ENCODE assay signal across 7 mouse cellular contexts in genomic region chr6:86557182-86557581, GRCm38 (mm10). TPM values are rescaled to one million over a fixed set of nuclear protein-coding genes. Genes with fewer than 3 reads are reported as not detected.
DNase-seq lines count a peak whose midpoint lies in the region; ATAC-seq and TF ChIP-seq lines count a peak whose summit lies in the region.
"Not testable (repeated sequence)": the region's sequence is repeated elsewhere in the genome, so short reads cannot be mapped to it uniquely, and the experiment has no call there.

No protein-coding gene starts in this region.

- TF ChIP-seq CTCF in MEL (IDR thresholded peaks at IDR 0.05 in 2 of 3, conservative IDR thresholded peaks at IDR 0.05 in 1 of 3; ENCODE audit: control insufficient read depth in 1 of 3, insufficient read depth in 1 of 3, low read depth in 2 of 3, low read length in 3 of 3, poor library complexity in 1 of 3, severe bottlenecking in 1 of 3), result not testable (repeated sequence)
- TF ChIP-seq CTCF in left cerebral cortex, adult 2 months (IDR thresholded peaks at IDR 0.05), result peak; percentile 23

- not testable (repeated sequence) for H3K79me2 ChIP-seq in MEL (ENCODE audit: control insufficient read depth, insufficient read depth, low read length, poor library complexity)

- TF ChIP-seq POLR2A in MEL (IDR thresholded peaks at IDR 0.05; ENCODE audit: control insufficient read depth in 1 of 2, insufficient read depth in 1 of 2, low read depth in 1 of 2, low read length in 2 of 2, poor library complexity in 1 of 2), result not testable (repeated sequence)

- TF ChIP-seq EP300 in MEL (IDR thresholded peaks at IDR 0.05; ENCODE audit: low read depth in 1 of 2, low read length in 2 of 2), result not testable (repeated sequence)

- H3K27me3 ChIP-seq in MEL (ENCODE audit: control insufficient read depth in 1 of 2, insufficient read depth in 2 of 2, low read length in 2 of 2); embryonic facial prominence, embryonic 11.5 days (ENCODE audit: control insufficient read depth, insufficient read depth, low read length); splenic B cell, adult 2 months (ENCODE audit: control insufficient read depth, insufficient read depth, low read length, poor library complexity, severe bottlenecking): not testable (repeated sequence)

- not testable (repeated sequence) for DNase-seq in MEL (ENCODE audit: low read depth, low spot score); left cerebral cortex, adult 2 months (ENCODE audit: extremely low spot score in 1 of 2, low spot score in 2 of 2)
- peak; percentile 11 for DNase-seq in embryonic facial prominence, embryonic 11.5 days (ENCODE audit: low spot score)
- peak; percentile 55 for DNase-seq in induced T-regulatory cell, adult 2 months (ENCODE audit: low read depth)
- peak; percentile 47 for DNase-seq in lung, postnatal 36 days
- peak; percentile 51 for DNase-seq in splenic B cell, adult 2 months (ENCODE audit: low read depth, low spot score)
- DNase-seq in thymus, postnatal 25 days, result peak; percentile 32

- H3K4me3 ChIP-seq in MEL (ENCODE audit: control insufficient read depth in 1 of 2, insufficient read depth in 1 of 2, low read depth in 2 of 2, low read length in 2 of 2); embryonic facial prominence, embryonic 11.5 days (ENCODE audit: low read depth, low read length); left cerebral cortex, adult 2 months: not testable (repeated sequence)

- not testable (repeated sequence) for H3K27ac ChIP-seq in MEL (ENCODE audit: control insufficient read depth, low read depth, low read length); embryonic facial prominence, embryonic 11.5 days (replicated peaks; ENCODE audit: low read depth, low read length); left cerebral cortex, adult 2 months

- ATAC-seq in embryonic facial prominence, embryonic 11.5 days (replicated peaks; ENCODE audit: insufficient number of reproducible peaks, low FRiP score, low TSS enrichment, low read depth), result not testable (repeated sequence)

- not testable (repeated sequence) for H3K9me3 ChIP-seq in MEL (replicated peaks; ENCODE audit: insufficient read depth, low read length); embryonic facial prominence, embryonic 11.5 days (replicated peaks; ENCODE audit: control insufficient read depth, low read length)

- H3K4me2 ChIP-seq in embryonic facial prominence, embryonic 11.5 days (ENCODE audit: low read depth, low read length), result not testable (repeated sequence)

- intact Hi-C loops in left cerebral cortex, adult 2 months (cut with DNase I), result loop anchor here (5.0 kb wide), 1 partner anchor 35 kb away; no protein-coding TSS in a partner anchor

- WGBS in embryonic facial prominence, embryonic 11.5 days, result 82% methylated on average over 1 of the region's 1 CpGs

- H3K4me1 ChIP-seq in MEL (ENCODE audit: control insufficient read depth in 1 of 2, insufficient read depth in 2 of 2, low read length in 2 of 2); embryonic facial prominence, embryonic 11.5 days (ENCODE audit: control insufficient read depth, insufficient read depth, low read length): not testable (repeated sequence)

- not testable (repeated sequence) for H3K9ac ChIP-seq in MEL (ENCODE audit: control insufficient read depth, low read depth, low read length, poor library complexity, severe bottlenecking); embryonic facial prominence, embryonic 11.5 days (replicated peaks; ENCODE audit: low read length)

- not testable (repeated sequence) for TF ChIP-seq RAD21 in MEL (IDR thresholded peaks at IDR 0.05; ENCODE audit: low read depth, low read length)

- not testable (repeated sequence) for H3K36me3 ChIP-seq in MEL (ENCODE audit: control insufficient read depth in 1 of 2, insufficient read depth in 2 of 2, low read length in 2 of 2); embryonic facial prominence, embryonic 11.5 days (replicated peaks; ENCODE audit: control insufficient read depth, insufficient read depth, low read depth, low read length); splenic B cell, adult 2 months (ENCODE audit: control insufficient read depth, insufficient read depth, low read length, poor library complexity, severe bottlenecking)

TF ChIP-seq in MEL, 35 proteins besides CTCF, POLR2A, EP300 and RAD21:
- TF ChIP-seq TBP (IDR thresholded peaks at IDR 0.05; ENCODE audit: low read depth, low read length), result 0 out of 2 replicates have a peak, but pooled peaks have one; percentile 42

RNA-seq across cellular contexts. Expression of gene Pcbp1, which starts 31.1 kb away (rescaled TPM):
- total RNA-seq in MEL (2012; rRNA removed), result 74.2 and 83.5 TPM in 2 replicates
- 100 to 1,000 TPM in 1 of 2 experiments, not detected in 1; 385 TPM for polyA plus RNA-seq in MEL (2012; ENCODE audit: insufficient read depth in 1 of 2, insufficient read length in 2 of 2, low read depth in 1 of 2, low replicate concordance in 2 of 2, missing spikeins in 1 of 2)
- 405 and 423 TPM in 2 replicates for polyA plus RNA-seq in embryonic facial prominence, embryonic 11.5 days (2014; fragmentation: Nextera tagmentation; extraction: Ambion mirVana)
- 100 to 1,000 TPM; 174 to 176 TPM for total RNA-seq in left cerebral cortex, adult 2 months (2021)
